Mouse (Mus musculus) erythroblast, embryonic 14.5 days (primary cell): ENCODE measurements around the gene Tiparp.

ENCODE experiments used
- GATA1 ChIP-seq: IDR thresholded peaks from 2 replicates; pipeline ENCODE4 v1.6.1; 2012; ENCODE audit warnings: low read length, inconsistent platforms, mixed read lengths
- TAL1 ChIP-seq: IDR thresholded peaks from 3 replicates; pipeline ENCODE4 v1.6.1; 2012; ENCODE audit warnings: low read length, inconsistent platforms, mixed read lengths

DNA sequence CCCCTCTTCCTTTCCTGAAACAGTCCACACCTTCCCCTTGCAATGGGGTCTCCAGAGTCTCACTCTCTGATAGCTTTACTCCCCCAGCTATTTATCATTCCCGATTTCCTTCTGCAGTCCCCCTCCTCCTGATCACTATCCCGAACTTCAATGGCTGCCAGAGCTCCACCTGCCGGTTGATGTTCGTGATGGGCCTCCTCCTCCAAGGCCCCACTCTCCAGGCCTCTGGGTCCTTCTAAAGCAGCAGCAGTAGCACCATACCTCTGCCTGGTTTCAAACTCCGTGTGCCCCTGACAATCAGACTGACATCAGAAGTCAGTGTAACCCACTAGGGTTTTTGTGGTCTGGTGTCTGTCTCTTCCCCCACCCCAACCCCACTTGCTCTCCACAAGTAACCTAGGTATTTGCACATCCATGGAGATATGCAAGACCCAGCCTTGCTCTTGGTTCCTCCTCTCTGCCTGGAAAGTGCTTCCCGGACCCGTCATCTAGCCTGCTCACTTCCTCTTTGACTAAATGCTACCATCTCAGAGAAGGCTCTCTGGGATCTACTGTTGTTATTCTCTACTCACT lies 44.0 kb upstream of the Tiparp start:
- TF ChIP-seq GATA1, result no peak
- no peak for TF ChIP-seq TAL1
